Mouse (Mus musculus) small intestine, adult 2 months (tissue): Measurements from ENCODE around the gene Paox. TPM values are rescaled to one million over a fixed set of nuclear protein-coding genes. Genes with fewer than 3 reads are reported as not detected.
A peak's percentile ranks its signal among the peaks of the same experiment; 100 is the strongest.
"Not testable (repeated sequence)": the region's sequence is repeated elsewhere in the genome, so short reads cannot be mapped to it uniquely, and the experiment has no call there.

Experiments
- H3K27ac ChIP-seq: fragments of 200-500 bp; 2 replicates; pipeline ENCODE4 v1.5.1; 2012; ENCODE audit warnings: low read depth, low read length, control low read depth, inconsistent platforms; ENCODE audit not compliant: insufficient read depth
- H3K27me3 ChIP-seq: fragments of 200-500 bp; 2 replicates; pipeline ENCODE4 v1.6.1; 2012; ENCODE audit warnings: mild to moderate bottlenecking, moderate library complexity, low read length, inconsistent platforms; ENCODE audit not compliant: control insufficient read depth, insufficient read depth
- H3K36me3 ChIP-seq: fragments of 200-500 bp; 2 replicates; pipeline ENCODE4 v1.6.1; 2012; ENCODE audit warnings: mild to moderate bottlenecking, low read length, control low read depth, inconsistent platforms; ENCODE audit not compliant: control insufficient read depth, insufficient read depth
- H3K4me1 ChIP-seq: fragments of 200-500 bp; 2 replicates; pipeline ENCODE4 v1.6.1; 2012; ENCODE audit warnings: low read length, inconsistent platforms, mixed read lengths; ENCODE audit not compliant: control insufficient read depth, insufficient read depth, insufficient read length
- H3K4me3 ChIP-seq: fragments of 200-500 bp; 2 replicates; pipeline ENCODE4 v1.5.1; 2012; ENCODE audit warnings: low read depth, mild to moderate bottlenecking, control low read depth, inconsistent platforms, low read length, moderate library complexity
- CTCF ChIP-seq: fragments of 200-500 bp; IDR thresholded peaks from 2 replicates; pipeline ENCODE4 v1.5.1; 2012; ENCODE audit warnings: low read depth, mild to moderate bottlenecking, control low read depth, inconsistent platforms, low read length, moderate library complexity, mixed read lengths; ENCODE audit not compliant: insufficient replicate concordance, insufficient read length; ENCODE audit errors: extremely low read depth
- POLR2A ChIP-seq: fragments of 200-500 bp; IDR thresholded peaks from 2 replicates; pipeline ENCODE4 v1.6.1; 2012; ENCODE audit warnings: low read depth, mild to moderate bottlenecking, control low read depth, inconsistent platforms, low read length, moderate library complexity
- WGBS: fragments of 180-500 bp; shearing (Covaris S2); methylation state at CpG from one replicate; pipeline ENCODE4 v1.1.7; 2018; 5-methylcytosine and 5-hydroxymethylcytosine counted together
- polyA plus RNA-seq: library from polyadenylated mRNA; depleted of rRNA; stranded (reverse); fragments of >200 nt; gene quantifications from 2 replicates; pipeline ENCODE4 v1.2.3, GENCODE M21; 2012

Gene Paox
- polyA plus RNA-seq, 1 experiment, result 11.0 TPM

DNA sequence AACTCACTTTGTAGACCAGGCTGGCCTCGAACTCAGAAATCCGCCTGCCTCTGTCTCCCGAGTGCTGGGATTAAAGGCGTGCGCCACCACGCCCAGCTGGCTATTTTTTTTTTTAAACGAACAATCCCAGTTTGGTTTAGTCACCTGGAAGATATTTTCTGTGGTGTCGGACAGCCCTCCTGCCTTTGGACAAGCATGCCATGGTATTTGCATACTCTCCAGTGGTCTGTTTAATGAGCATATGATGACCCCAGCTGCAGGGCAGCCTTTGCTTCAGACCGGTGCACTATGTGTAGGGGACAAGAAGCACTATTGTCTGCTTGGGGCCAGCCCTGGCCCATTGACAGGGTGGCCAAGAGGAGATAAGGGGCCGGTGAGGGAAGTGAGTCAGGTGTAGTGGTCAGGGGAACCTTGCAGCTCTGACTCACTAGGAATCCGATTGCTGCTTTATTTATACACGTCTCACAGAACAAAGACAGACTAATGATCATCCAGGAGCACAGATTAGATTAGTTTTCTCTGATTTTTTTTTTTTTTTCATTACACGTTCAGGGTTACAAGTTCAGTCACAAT lies 5.8 kb downstream of the Paox start:
- Histone ChIP-seq H3K36me3 (no peaks in the 10 kb centered on the region), H3K27me3 (no peaks in the 10 kb centered on the region), H3K4me1 (peaks cover 4% of the 10 kb centered on the region; the same call in 1 of the 2 replicates), H3K4me3 (no peak overlapping the region), H3K27ac (peak overlapping the region; percentile 59; the same call in 1 of the 2 replicates)
- 61% methylated on average over 13 of the region's 13 CpGs for WGBS
- no peak for TF ChIP-seq CTCF

DNA sequence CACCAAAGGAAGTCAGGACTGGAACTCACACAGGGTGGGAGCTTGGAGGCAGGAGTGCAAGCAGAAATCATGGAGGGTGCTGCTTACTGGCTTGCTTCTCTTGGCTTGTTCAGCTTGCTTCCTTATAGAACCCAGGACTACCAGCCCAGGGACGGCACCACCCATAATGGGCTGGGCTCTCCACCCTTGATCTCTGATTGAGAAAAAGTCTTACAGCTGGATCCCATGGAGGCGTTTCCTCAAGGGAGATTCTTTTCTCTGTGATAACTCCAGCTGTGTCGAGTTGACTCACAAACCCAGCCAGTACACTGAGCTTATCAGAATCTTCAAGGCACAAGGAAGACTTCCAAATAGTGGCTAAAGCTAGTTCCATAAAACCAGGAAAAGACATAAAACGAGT lies 7.2 kb downstream of the Paox start:
- TF ChIP-seq CTCF (no peak), POLR2A (peak; percentile 41; the same call in 1 of the 2 replicates)
- WGBS, result 15% methylated on average over 4 of the region's 4 CpGs
- H3K4me1 ChIP-seq, result peaks cover 11% of the 10 kb centered on the region; the same call in 1 of the 2 replicates
- H3K36me3 ChIP-seq, result no peaks in the 10 kb centered on the region
- H3K4me3 ChIP-seq, result no peak overlapping the region; the same call in 1 of the 2 replicates
- H3K27ac ChIP-seq, result peak overlapping the region; percentile 98
- H3K27me3 ChIP-seq, result no peaks in the 10 kb centered on the region

DNA sequence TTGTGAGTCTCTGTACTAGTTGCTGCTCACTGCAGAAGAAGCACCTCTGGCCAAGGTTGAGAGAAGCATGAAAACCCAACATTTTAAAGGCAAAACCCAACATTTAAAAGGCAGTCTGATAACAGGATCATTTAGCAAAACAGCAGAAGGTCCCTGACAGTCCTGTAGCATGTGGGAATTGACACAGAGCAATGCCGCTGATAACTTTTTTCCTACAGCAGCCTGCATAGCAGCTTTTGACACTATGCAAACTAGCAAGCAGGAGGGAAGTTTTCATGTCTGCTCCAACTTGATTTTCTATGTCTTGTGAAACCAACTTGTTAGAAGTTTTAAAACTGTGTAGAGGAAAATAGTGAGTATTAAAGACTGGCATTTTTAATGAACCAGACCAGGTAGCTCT lies 8.8 kb downstream of the Paox start:
- TF ChIP-seq CTCF (no peak), POLR2A (no peak)
- Histone ChIP-seq H3K27me3 (no peaks in the 10 kb centered on the region), H3K36me3 (0 out of 2 replicates have a peak, but pooled peaks cover 1% of the 10 kb centered on the region), H3K4me1 (peaks cover 11% of the 10 kb centered on the region; the same call in 1 of the 2 replicates), H3K4me3 (no peak overlapping the region), H3K27ac (no peak overlapping the region)
- 95% methylated on average over 1 of the region's 1 CpGs for WGBS

DNA sequence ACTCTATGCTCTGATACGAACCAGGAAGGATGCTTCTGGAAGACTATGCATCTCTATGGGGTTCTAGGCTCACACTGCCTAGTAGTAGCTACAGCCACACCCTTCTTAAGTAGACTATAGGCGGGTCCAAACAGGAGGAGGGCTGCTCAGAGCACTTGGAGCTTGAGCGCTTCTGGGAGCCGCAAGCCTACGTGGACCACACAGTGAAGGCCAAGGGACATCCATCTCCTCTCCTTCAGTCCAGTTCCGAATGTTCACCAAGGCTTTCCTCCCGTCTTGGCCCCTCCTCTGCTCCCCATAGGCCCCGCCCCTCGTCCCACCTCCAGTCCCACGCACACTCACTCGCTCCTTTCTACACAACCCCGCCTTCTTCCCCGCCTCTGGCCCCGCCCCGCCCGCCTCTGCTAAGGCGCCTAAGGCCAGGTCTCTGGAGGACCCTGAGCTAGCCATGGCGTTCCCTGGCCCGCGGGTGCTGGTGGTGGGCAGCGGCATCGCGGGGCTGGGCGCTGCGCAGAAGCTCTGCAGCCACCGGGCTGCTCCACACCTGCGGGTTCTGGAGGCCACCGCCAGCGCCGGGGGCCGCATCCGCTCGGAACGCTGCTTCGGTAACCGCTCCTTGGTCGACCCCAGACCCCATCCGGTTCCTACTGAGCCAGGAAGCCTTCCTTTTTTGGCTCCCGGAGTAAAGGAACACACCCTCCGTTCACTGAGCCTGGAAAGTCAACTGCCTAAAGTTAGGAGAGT lies 9.9 kb downstream of the Paox start:
- Histone ChIP-seq H3K27me3 (no peaks in the 10 kb centered on the region), H3K36me3 (peaks cover 4% of the 10 kb centered on the region; the same call in 1 of the 2 replicates), H3K4me1 (peaks cover 9% of the 10 kb centered on the region; the same call in 1 of the 2 replicates), H3K27ac (peak overlapping the region; percentile 31; the same call in 1 of the 2 replicates), H3K4me3 (peak overlapping the region; percentile 82)
- no peak for TF ChIP-seq CTCF
- TF ChIP-seq POLR2A, result peak; percentile 38; the same call in 1 of the 2 replicates
- 1% methylated on average over 40 of the region's 40 CpGs for WGBS

DNA sequence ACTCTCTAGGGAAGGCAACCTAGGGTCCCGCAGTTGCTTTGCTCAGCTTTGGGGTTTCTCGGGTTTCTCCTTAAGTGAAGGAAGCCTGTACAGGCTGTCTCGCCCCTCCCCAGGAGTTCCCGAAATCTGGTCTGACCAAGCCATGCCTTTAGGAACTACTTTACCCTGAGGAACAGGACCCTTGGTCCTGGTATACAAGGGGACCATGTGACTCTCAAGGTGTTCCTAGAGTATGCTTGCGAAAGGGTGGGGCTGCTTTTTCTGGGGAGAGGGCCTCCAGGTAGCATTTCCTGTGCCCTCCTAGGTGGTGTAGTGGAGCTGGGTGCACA lies 10.4 kb downstream of the Paox start:
- Histone ChIP-seq H3K4me3 (peak overlapping the region; percentile 82), H3K36me3 (peaks cover 5% of the 10 kb centered on the region; the same call in 1 of the 2 replicates), H3K4me1 (peaks cover 9% of the 10 kb centered on the region; the same call in 1 of the 2 replicates), H3K27ac (no peak overlapping the region), H3K27me3 (no peaks in the 10 kb centered on the region)
- 2% methylated on average over 5 of the region's 5 CpGs for WGBS
- TF ChIP-seq POLR2A, result no peak
- TF ChIP-seq CTCF, result no peak

DNA sequence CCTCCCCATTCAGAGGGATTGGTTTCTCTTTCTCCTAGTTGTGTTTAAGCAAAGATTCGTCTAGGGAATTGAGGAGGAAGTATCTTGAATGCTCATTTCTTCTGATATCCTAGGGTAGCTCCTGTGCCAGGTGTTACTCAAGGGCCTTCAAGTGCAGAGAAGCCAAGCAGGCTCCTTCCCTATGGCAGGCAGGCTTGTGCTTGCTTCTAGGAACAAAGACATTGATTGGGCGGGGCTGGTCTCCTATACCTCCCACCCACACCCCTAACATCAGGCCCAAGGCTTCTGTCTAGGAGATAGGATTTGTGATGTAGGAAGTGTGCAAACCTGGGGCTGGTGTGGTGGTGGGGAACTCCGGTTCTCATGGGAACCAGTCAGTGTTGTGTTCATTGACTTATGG lies 11.3 kb downstream of the Paox start:
- TF ChIP-seq POLR2A (no peak), CTCF (no peak)
- peak overlapping the region; percentile 30 for H3K4me3 ChIP-seq
- H3K27me3 ChIP-seq, result no peaks in the 10 kb centered on the region
- peaks cover 9% of the 10 kb centered on the region; the same call in 1 of the 2 replicates for H3K4me1 ChIP-seq
- WGBS, result 41% methylated on average over 3 of the region's 3 CpGs
- peaks cover 5% of the 10 kb centered on the region; the same call in 1 of the 2 replicates for H3K36me3 ChIP-seq
- peak overlapping the region; percentile 30; the same call in 1 of the 2 replicates for H3K27ac ChIP-seq

DNA sequence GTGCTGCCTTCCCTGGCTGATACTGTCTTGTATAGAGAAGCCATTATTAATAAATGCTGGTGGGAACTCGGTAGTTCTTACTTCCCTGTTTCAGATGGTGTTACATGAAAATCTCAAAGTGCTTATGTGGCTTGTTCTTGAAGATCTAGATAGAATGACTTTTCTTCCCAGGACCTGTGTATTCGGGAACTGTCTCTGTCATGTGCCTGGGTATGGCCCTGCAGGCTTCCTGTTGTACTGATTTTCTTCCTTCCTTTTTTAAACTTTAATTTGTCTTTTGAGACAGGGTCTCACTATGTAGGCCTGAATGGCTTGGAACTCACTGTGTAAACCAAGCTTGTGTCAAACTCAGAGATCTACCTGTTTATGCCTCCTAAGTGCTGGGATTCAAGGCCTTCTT lies 12.3 kb downstream of the Paox start:
- TF ChIP-seq POLR2A (no peak), CTCF (no peak)
- Histone ChIP-seq H3K36me3 (peaks cover 5% of the 10 kb centered on the region; the same call in 1 of the 2 replicates), H3K27me3 (no peaks in the 10 kb centered on the region), H3K4me3 (no peak overlapping the region), H3K27ac (no peak overlapping the region), H3K4me1 (peaks cover 9% of the 10 kb centered on the region; the same call in 1 of the 2 replicates)
- WGBS, result 83% methylated on average over 2 of the region's 2 CpGs

DNA sequence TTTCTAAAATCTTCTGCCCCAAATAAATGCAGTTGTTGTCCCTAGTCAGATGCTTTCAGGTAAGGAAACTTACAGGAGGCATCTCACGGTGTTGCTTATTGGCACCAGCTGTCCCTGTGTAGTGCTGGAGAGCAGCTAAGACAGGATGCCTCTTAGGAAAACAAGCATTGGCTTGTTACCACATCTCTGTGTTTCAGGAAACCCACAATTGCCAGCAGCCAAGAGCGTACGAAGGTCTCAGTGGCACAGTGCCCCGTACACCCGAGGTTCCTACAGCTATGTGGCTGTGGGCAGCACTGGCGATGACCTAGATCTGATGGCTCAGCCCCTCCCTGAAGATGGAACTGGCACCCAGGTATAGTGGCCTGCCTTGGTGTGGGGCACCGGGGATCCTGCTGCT lies 16.6 kb downstream of the Paox start:
- not testable (repeated sequence) for H3K27ac ChIP-seq, H3K27me3 ChIP-seq, H3K4me1 ChIP-seq, H3K36me3 ChIP-seq, H3K4me3 ChIP-seq
- WGBS, result 90% methylated on average over 7 of the region's 7 CpGs

DNA sequence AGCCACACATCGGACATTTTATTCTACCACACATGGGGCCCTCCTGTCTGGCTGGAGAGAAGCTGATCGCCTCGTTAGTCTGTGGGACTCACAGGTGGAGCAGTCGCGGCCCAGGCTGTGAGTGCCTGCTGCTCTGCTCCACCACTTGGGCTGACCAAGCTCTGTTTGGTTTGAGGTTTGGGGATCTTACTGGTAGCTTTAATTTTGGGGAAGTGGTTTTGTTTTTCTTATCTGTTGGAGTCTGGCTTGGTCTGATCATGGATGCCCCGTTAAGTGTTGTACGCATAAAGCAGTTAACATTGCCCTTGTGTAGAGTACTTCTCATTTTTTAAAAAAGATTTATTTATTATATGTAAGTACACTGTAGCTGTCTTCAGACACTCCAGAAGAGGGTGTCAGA lies 18.4 kb downstream of the Paox start:
- WGBS, result 73% methylated on average over 7 of the region's 7 CpGs
- H3K27ac ChIP-seq, H3K4me3 ChIP-seq, H3K4me1 ChIP-seq, H3K27me3 ChIP-seq, H3K36me3 ChIP-seq: not testable (repeated sequence)
